Mouse (Mus musculus) intestine, embryonic 14.5 days (tissue): ENCODE data around the gene Myh1. TPM values are rescaled to one million over a fixed set of nuclear protein-coding genes. Genes with fewer than 3 reads are reported as not detected.

Source experiments
- ATAC-seq: fragments of 200-750 bp; cut with Nextera tagmentation; replicated peaks from 2 replicates; pipeline ENCODE4 v1.8.0; 2017; ENCODE audit warnings: low read depth, moderate number of reproducible peaks, moderate TSS enrichment, moderate library complexity; ENCODE audit not compliant: low FRiP score, low TSS enrichment
- DNase-seq: peaks from one replicate; pipeline ENCODE4 v3.0.0-alpha.2; 2018; ENCODE audit warnings: low spot score
- H3K27ac ChIP-seq: fragments of 300-500 bp; sonication (generic); 2 replicates; pipeline ENCODE4 v1.5.1; 2014; ENCODE audit warnings: low read depth, mild to moderate bottlenecking, control low read depth
- H3K27me3 ChIP-seq: fragments of 300-500 bp; sonication (generic); replicated peaks from 2 replicates; pipeline ENCODE4 v1.6.1; 2014; ENCODE audit warnings: low read length, control low read depth; ENCODE audit not compliant: control insufficient read depth, insufficient read depth
- H3K36me3 ChIP-seq: fragments of 300-500 bp; sonication (generic); 2 replicates; pipeline ENCODE4 v1.6.1; 2014; ENCODE audit warnings: low read length, control low read depth; ENCODE audit not compliant: control insufficient read depth, insufficient read depth
- H3K4me1 ChIP-seq: fragments of 300-500 bp; sonication (generic); replicated peaks from 2 replicates; pipeline ENCODE4 v1.6.1; 2014; ENCODE audit warnings: low read length, control low read depth, mixed read lengths; ENCODE audit not compliant: control insufficient read depth, insufficient read depth
- H3K4me2 ChIP-seq: fragments of 300-500 bp; sonication (generic); 2 replicates; pipeline ENCODE4 v1.6.1; 2014; ENCODE audit warnings: low read length
- H3K4me3 ChIP-seq: fragments of 300-500 bp; sonication (generic); 2 replicates; pipeline ENCODE4 v1.5.1; 2014; ENCODE audit warnings: low read depth, low read length, control low read depth, mixed read lengths
- H3K9ac ChIP-seq: fragments of 300-500 bp; sonication (generic); 2 replicates; pipeline ENCODE4 v1.6.1; 2014; ENCODE audit warnings: mild to moderate bottlenecking, low read length
- H3K9me3 ChIP-seq: fragments of 300-500 bp; sonication (generic); 2 replicates; pipeline ENCODE4 v1.6.1; 2016; ENCODE audit warnings: low read length, control low read depth; ENCODE audit not compliant: control insufficient read depth
- WGBS: fragments of 180-500 bp; shearing (Covaris S2); extraction: QIAGEN DNeasy Blood & Tissue Kit; methylation state at CpG from one replicate; pipeline ENCODE4 v1.1.7; 2014; 5-methylcytosine and 5-hydroxymethylcytosine counted together
- polyA plus RNA-seq: library from polyadenylated mRNA; unstranded; fragments of >200 nt; fragmentation: Nextera tagmentation; extraction: Ambion mirVana; gene quantifications from 2 replicates; pipeline ENCODE4 v1.2.1, GENCODE M21; 2014

Myh1 gene
- polyA plus RNA-seq, 1 experiment from 2014 or later = not detected

DNA sequence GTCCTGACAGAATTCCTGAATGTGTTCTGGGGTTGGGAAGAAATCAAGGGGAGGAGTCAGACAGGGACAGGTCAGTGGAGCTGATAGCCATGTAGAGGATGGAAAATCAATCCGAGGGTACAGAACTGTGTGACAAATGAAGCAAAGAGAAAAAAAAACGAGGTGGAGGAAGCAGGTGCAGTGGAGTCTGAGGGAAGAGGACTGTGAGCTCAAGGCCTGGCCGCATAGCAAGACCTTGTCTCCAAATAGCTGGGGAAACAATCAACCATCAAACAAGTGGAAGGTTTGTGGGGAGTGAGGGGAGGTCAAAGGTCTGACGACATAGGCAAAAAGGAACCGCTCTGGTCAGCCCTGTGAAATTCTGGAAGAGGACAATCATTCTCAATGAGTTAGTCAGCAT is 35.0 kb upstream of the Myh1 start:
- no peak overlapping the region for H3K27ac ChIP-seq
- no peak overlapping the region for H3K9ac ChIP-seq
- H3K27me3 ChIP-seq = no peaks in the 10 kb centered on the region
- ATAC-seq (no peak), DNase-seq (no peak)
- WGBS = 57% methylated on average over 5 of the region's 5 CpGs
- no peaks in the 10 kb centered on the region for H3K4me1 ChIP-seq
- H3K4me2 ChIP-seq = no peak overlapping the region
- no peaks in the 10 kb centered on the region for H3K36me3 ChIP-seq
- no peaks in the 10 kb centered on the region for H3K9me3 ChIP-seq
- no peak overlapping the region for H3K4me3 ChIP-seq

DNA sequence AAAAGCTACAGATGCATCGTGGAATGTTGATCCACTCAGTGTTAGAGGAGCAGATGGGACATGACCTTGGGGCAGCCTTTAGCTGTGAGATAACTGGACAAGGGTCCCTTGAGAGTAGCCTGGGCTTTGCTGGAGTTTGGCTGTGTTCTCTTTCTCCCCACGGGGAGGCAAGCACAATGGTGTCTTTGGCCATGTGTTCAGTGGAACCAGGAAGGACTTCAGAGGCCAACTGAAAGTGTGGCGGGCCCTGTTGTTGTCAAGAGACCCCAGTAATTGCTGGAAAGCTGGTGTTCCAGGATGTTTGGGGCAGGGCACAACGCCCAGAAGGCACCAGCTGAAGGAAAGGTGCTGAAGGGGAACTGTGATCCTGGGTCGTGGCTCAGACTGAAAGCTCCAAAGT is 30.6 kb upstream of the Myh1 start:
- DNase-seq = no peak
- WGBS = 68% methylated on average over 5 of the region's 5 CpGs
- H3K9me3 ChIP-seq = no peaks in the 10 kb centered on the region
- H3K4me3 ChIP-seq = no peak overlapping the region
- H3K9ac ChIP-seq = no peak overlapping the region
- ATAC-seq = no peak
- H3K27ac ChIP-seq = no peak overlapping the region
- H3K27me3 ChIP-seq = no peaks in the 10 kb centered on the region
- H3K4me2 ChIP-seq = no peak overlapping the region
- no peaks in the 10 kb centered on the region for H3K36me3 ChIP-seq
- no peaks in the 10 kb centered on the region for H3K4me1 ChIP-seq

DNA sequence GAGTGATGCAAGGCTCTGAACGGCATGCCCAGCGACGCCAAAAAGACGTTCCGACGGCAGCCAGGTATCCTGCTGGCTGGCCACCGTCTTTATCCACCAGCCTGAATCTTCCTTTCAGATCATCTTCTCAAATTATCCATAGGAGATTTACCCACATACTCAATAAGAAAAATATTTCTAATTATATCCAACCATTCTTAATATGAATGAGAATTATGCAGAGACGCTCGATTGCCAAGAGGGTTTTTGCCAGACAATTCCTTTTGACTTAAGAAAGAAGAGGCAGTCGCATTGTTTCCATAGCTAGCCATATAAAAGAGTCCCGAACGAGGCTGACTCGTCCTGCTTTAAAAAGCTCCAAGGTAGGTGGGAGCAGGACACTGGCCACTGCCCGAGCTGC is 29.1 kb upstream of the Myh1 start, which contains the start of gene Myh2:
Gene Myh2 (plus strand): TSS at position 301 of the 400 bp plus-strand sequence.
- no peak within 1 kb of the TSS for H3K9ac ChIP-seq
- 85% methylated on average over 14 of the region's 14 CpGs for WGBS
- no peak within 1 kb of the TSS for H3K4me2 ChIP-seq
- H3K27me3 ChIP-seq = no peaks in the 10 kb centered on the region
- no peak within 1 kb of the TSS for H3K4me3 ChIP-seq
- no peak within 1 kb of the TSS for H3K27ac ChIP-seq
- DNase-seq = no peak
- H3K4me1 ChIP-seq = no peaks in the 10 kb centered on the region
- ATAC-seq = no peak
- H3K36me3 ChIP-seq = no peaks in the 10 kb centered on the region
- no peaks in the 10 kb centered on the region for H3K9me3 ChIP-seq

DNA sequence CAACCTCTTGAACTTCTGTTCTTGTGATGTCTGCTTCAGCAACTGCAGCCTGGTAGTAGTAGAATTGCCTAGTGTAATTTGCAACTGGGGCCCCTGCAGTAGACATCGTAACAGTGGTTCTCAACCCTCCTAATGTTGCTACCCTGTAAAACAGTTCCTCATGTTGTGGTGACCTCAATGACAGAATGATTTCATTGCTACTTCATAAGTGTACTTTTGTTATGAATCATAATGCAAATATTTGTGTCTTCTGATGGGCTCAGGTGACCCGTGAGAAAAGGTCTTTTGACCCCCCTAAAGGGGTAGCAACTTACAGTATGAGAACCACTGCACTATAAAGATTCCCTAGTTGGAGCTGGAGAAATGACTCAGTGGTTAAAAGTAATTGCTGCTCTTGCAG is 27.4 kb upstream of the Myh1 start:
- 72% methylated on average over 2 of the region's 2 CpGs for WGBS
- Histone ChIP-seq H3K9me3 (no peaks in the 10 kb centered on the region), H3K27ac (no peak overlapping the region), H3K36me3 (no peaks in the 10 kb centered on the region), H3K4me3 (no peak overlapping the region), H3K4me1 (no peaks in the 10 kb centered on the region), H3K27me3 (no peaks in the 10 kb centered on the region), H3K9ac (no peak overlapping the region), H3K4me2 (no peak overlapping the region)
- ATAC-seq (no peak), DNase-seq (no peak)

DNA sequence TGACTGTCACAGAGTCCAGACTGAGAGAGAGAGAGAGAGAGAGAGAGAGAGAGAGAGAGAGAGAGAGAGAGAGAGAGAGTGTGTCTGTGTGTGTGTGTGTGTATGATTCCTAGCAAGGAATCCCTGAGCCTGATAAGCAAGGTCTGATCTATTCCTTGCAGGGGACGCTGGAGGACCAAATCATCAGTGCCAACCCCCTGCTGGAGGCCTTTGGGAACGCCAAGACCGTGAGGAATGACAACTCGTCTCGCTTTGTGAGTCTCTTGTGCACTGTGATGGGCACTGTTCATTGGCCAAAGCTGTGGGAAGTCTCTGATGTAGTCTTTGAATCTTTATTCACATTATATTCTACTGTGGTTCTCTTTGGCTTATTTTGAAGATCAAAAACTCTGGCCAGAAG is 23.5 kb upstream of the Myh1 start:
- H3K4me2 ChIP-seq = no peak overlapping the region
- no peak overlapping the region for H3K4me3 ChIP-seq
- DNase-seq (no peak), ATAC-seq (no peak)
- H3K36me3 ChIP-seq = no peaks in the 10 kb centered on the region
- no peaks in the 10 kb centered on the region for H3K27me3 ChIP-seq
- no peaks in the 10 kb centered on the region for H3K4me1 ChIP-seq
- H3K27ac ChIP-seq = no peak overlapping the region
- WGBS = 71% methylated on average over 5 of the region's 5 CpGs
- no peaks in the 10 kb centered on the region for H3K9me3 ChIP-seq
- no peak overlapping the region for H3K9ac ChIP-seq

DNA sequence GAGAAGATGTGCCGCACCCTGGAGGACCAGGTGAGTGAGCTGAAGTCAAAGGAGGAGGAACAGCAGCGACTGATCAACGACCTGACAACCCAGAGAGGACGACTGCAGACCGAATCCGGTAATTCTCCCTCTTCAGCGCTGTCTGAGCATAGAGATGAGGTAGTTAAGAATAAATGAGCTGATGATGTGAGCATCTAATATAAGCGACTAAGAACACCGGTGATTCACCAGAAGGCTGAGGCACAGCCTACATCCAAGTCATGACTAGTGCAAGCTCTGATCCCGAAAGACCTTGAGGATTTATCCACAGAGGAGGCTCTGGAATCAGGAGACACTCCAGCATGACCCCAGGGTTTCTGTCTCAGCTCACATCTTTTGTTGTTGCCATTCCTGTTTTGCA is 9.5 kb upstream of the Myh1 start:
- Histone ChIP-seq H3K9me3 (no peaks in the 10 kb centered on the region), H3K9ac (no peak overlapping the region), H3K36me3 (no peaks in the 10 kb centered on the region), H3K4me1 (no peaks in the 10 kb centered on the region), H3K4me3 (no peak overlapping the region), H3K27ac (no peak overlapping the region), H3K27me3 (no peaks in the 10 kb centered on the region), H3K4me2 (no peak overlapping the region)
- 75% methylated on average over 10 of the region's 10 CpGs for WGBS
- no peak for ATAC-seq
- DNase-seq = no peak

DNA sequence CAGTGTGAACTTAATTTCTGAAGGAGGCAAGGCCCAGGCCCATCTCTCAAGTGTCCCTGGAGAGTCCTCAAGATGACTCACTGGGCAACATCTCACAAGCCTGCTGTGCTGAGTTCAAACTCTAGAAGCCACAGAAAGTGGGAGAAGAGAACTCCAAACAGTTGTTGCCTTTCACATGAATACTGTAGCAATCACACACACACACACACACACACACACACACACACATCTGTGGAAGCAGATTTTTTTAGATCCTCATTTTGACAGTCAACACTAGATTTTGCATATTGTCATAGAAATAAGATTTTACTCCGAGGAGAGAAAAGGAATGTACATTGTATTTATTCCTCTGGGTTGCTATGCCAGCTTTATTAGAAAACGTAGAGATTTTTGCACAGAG is 9.0 kb upstream of the Myh1 start:
- H3K27ac ChIP-seq = no peak overlapping the region
- H3K4me3 ChIP-seq = no peak overlapping the region
- no peak overlapping the region for H3K9ac ChIP-seq
- 94% methylated on average over 2 of the region's 2 CpGs for WGBS
- no peak for DNase-seq
- no peaks in the 10 kb centered on the region for H3K27me3 ChIP-seq
- no peak for ATAC-seq
- H3K4me2 ChIP-seq = no peak overlapping the region
- H3K4me1 ChIP-seq = no peaks in the 10 kb centered on the region
- H3K9me3 ChIP-seq = no peaks in the 10 kb centered on the region
- no peaks in the 10 kb centered on the region for H3K36me3 ChIP-seq

DNA sequence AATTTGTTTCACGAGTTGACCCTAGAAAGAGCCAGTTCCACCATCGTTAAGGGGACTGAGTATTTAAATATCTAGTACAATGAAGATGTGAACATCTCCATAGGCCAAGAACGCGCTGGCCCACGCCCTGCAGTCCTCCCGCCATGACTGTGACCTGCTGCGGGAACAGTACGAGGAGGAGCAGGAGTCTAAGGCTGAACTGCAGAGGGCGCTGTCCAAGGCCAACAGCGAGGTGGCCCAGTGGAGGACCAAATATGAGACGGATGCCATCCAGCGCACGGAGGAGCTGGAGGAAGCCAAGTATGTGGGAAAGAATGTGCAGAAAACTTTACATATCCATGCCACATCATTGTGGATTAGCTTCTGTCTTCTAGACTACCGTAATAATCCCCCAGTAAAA is 8.4 kb upstream of the Myh1 start:
- Histone ChIP-seq H3K36me3 (no peaks in the 10 kb centered on the region), H3K27ac (no peak overlapping the region), H3K4me3 (no peak overlapping the region), H3K9me3 (no peaks in the 10 kb centered on the region), H3K27me3 (no peaks in the 10 kb centered on the region), H3K9ac (no peak overlapping the region), H3K4me1 (no peaks in the 10 kb centered on the region), H3K4me2 (no peak overlapping the region)
- ATAC-seq (no peak), DNase-seq (no peak)
- 89% methylated on average over 14 of the region's 14 CpGs for WGBS

DNA sequence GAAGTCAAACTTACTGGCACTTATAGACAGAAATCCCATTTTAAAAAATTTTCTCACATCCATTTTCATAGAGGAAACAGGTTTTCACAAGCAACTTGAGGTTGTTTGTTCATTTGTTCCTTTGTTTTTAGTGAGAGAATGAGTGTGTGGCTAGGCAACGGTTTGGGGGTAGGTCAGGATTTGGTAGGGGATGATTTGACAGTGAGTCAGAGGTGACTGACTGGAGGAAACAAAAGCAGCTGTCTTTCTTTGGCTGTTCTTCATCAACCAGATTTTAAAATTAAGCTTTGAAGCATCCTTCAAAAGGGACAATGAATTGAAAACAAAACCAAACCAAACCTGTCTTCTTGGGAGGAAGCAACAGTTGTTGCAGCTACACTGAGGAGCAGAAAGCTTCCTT is 531 bp upstream of the Myh1 start:
- no peaks in the 10 kb centered on the region for H3K27me3 ChIP-seq
- no peak overlapping the region for H3K4me2 ChIP-seq
- ATAC-seq (no peak), DNase-seq (no peak)
- no peak overlapping the region for H3K27ac ChIP-seq
- WGBS = 52% methylated on average over 1 of the region's 1 CpGs
- no peaks in the 10 kb centered on the region for H3K9me3 ChIP-seq
- H3K36me3 ChIP-seq = no peaks in the 10 kb centered on the region
- no peaks in the 10 kb centered on the region for H3K4me1 ChIP-seq
- H3K9ac ChIP-seq = no peak overlapping the region
- H3K4me3 ChIP-seq = no peak overlapping the region
